ENCODE assay signal across 8 mouse cellular contexts in genomic region chr10:81356991-81357844, GRCm38 (mm10). TPM values are rescaled to one million over a fixed set of nuclear protein-coding genes. Genes with fewer than 3 reads are reported as not detected.
A peak's percentile ranks its signal among the peaks of the same experiment; 100 is the strongest.
DNase-seq lines count a peak whose midpoint lies in the region; ATAC-seq lines count a peak whose summit lies in the region.

Gene Mfsd12 (plus strand): TSS chr10:81357491.

- peak within 1 kb of the TSS; percentile 86 for H3K4me3 ChIP-seq in forebrain, embryonic 10.5 days
- H3K4me3 ChIP-seq in heart, embryonic 14.5 days (ENCODE audit: control insufficient read depth in 1 of 2, insufficient read depth in 1 of 2, low read depth in 1 of 2, low read length in 2 of 2) = peak within 1 kb of the TSS; percentile 87 to 92
- H3K4me3 ChIP-seq in liver, embryonic 13.5 days (replicated peaks) = peak within 1 kb of the TSS; percentile 87
- H3K4me3 ChIP-seq in stomach, embryonic 14.5 days (ENCODE audit: low read depth, low read length) = peak within 1 kb of the TSS; percentile 65

- no peaks in the 10 kb centered on the region for H3K9me3 ChIP-seq in forebrain, embryonic 10.5 days
- H3K9me3 ChIP-seq in heart, embryonic 14.5 days (ENCODE audit: control insufficient read depth, low read length) = no peaks in the 10 kb centered on the region
- no peaks in the 10 kb centered on the region for H3K9me3 ChIP-seq in liver, embryonic 13.5 days (replicated peaks)
- H3K9me3 ChIP-seq in stomach, embryonic 14.5 days (ENCODE audit: control insufficient read depth, low read depth, low read length) = no peaks in the 10 kb centered on the region

- peak within 1 kb of the TSS; percentile 98 for H3K4me2 ChIP-seq in heart, embryonic 14.5 days (ENCODE audit: low read length)
- H3K4me2 ChIP-seq in liver, embryonic 13.5 days = peak within 1 kb of the TSS; percentile 95
- H3K4me2 ChIP-seq in stomach, embryonic 14.5 days (replicated peaks; ENCODE audit: low read depth, low read length) = peak within 1 kb of the TSS; percentile 96

- peaks cover 14% of the 10 kb centered on the region for H3K36me3 ChIP-seq in forebrain, embryonic 10.5 days (replicated peaks)
- H3K36me3 ChIP-seq in heart, embryonic 14.5 days (ENCODE audit: control insufficient read depth, insufficient read depth, low read length) = peaks cover 19% of the 10 kb centered on the region
- peaks cover 26% of the 10 kb centered on the region for H3K36me3 ChIP-seq in liver, embryonic 13.5 days
- H3K36me3 ChIP-seq in stomach, embryonic 14.5 days (ENCODE audit: control insufficient read depth, insufficient read depth, low read length) = no peaks in the 10 kb centered on the region

- peaks cover 69% of the 10 kb centered on the region for H3K4me1 ChIP-seq in forebrain, embryonic 10.5 days
- H3K4me1 ChIP-seq in heart, embryonic 14.5 days (ENCODE audit: control insufficient read depth in 2 of 2, insufficient read depth in 2 of 2, low read length in 2 of 2) = peaks cover 9 to 45% of the 10 kb centered on the region in 2 experiments
- H3K4me1 ChIP-seq in liver, embryonic 13.5 days (replicated peaks) = peaks cover 85% of the 10 kb centered on the region
- peaks cover 11% of the 10 kb centered on the region for H3K4me1 ChIP-seq in stomach, embryonic 14.5 days (ENCODE audit: control insufficient read depth, insufficient read depth, low read length)

- H3K9ac ChIP-seq in heart, embryonic 14.5 days (ENCODE audit: low read length) = peak within 1 kb of the TSS; percentile 92
- peak within 1 kb of the TSS; percentile 99 for H3K9ac ChIP-seq in liver, embryonic 13.5 days
- peak within 1 kb of the TSS; percentile 62; the same call in 1 of the 2 replicates for H3K9ac ChIP-seq in stomach, embryonic 14.5 days (replicated peaks; ENCODE audit: low read depth, low read length)

- peak; percentile 96 for ATAC-seq in CD4-positive, CD25-positive, alpha-beta regulatory T cell, adult 4 months
- peak; percentile 82 for ATAC-seq in heart, embryonic 14.5 days (ENCODE audit: insufficient number of reproducible peaks, insufficient read depth, low FRiP score, low read depth)
- ATAC-seq in liver, embryonic 13.5 days (ENCODE audit: low read depth) = peak; percentile 82
- peak; percentile 76 for ATAC-seq in stomach, embryonic 14.5 days (ENCODE audit: insufficient number of reproducible peaks, insufficient read depth, low FRiP score, low read depth)

- DNase-seq in c-Kit-positive CD71-negative TER-119-negative erythroid progenitor cells, embryonic 14.5 days (ENCODE audit: low read depth) = peak; percentile 81
- peak; percentile 83 for DNase-seq in forebrain, embryonic 10.5 days (ENCODE audit: extremely low spot score, low spot score)
- DNase-seq in kidney, postnatal 14 days = peak; percentile 95
- peak; percentile 90 for DNase-seq in liver, embryonic 13.5 days
- peak; percentile 68 to 81 for DNase-seq in natural killer cell, adult 2 months (ENCODE audit: low spot score in 2 of 2)

- peaks cover 48% of the 10 kb centered on the region for H3K27me3 ChIP-seq in forebrain, embryonic 10.5 days (ENCODE audit: poor library complexity, severe bottlenecking)
- no peaks in the 10 kb centered on the region for H3K27me3 ChIP-seq in heart, embryonic 14.5 days (ENCODE audit: control insufficient read depth, insufficient read depth, low read length)
- H3K27me3 ChIP-seq in liver, embryonic 13.5 days = no peaks in the 10 kb centered on the region
- H3K27me3 ChIP-seq in stomach, embryonic 14.5 days (ENCODE audit: control insufficient read depth, insufficient read depth, low read length) = no peaks in the 10 kb centered on the region

- WGBS in forebrain, embryonic 10.5 days = 2% methylated on average over 78 of the region's 79 CpGs
- WGBS in heart, embryonic 14.5 days = 2% methylated on average over 77 of the region's 79 CpGs
- WGBS in liver, embryonic 13.5 days (ENCODE audit: insufficient replicate concordance) = 2% methylated on average over 79 of the region's 79 CpGs
- WGBS in stomach, embryonic 14.5 days = 2% methylated on average over 79 of the region's 79 CpGs

- peak within 1 kb of the TSS; percentile 84 for H3K27ac ChIP-seq in forebrain, embryonic 10.5 days
- H3K27ac ChIP-seq in heart, embryonic 14.5 days (replicated peaks in 1 of 2; ENCODE audit: control insufficient read depth in 1 of 2, insufficient read depth in 1 of 2, low read depth in 2 of 2, low read length in 2 of 2) = peak within 1 kb of the TSS in 1 of 2 experiments; percentile 63; a peak in 3 of 4 replicates
- H3K27ac ChIP-seq in liver, embryonic 13.5 days = peak within 1 kb of the TSS; percentile 98
- H3K27ac ChIP-seq in stomach, embryonic 14.5 days (ENCODE audit: low read length) = no peak within 1 kb of the TSS

RNA-seq across cellular contexts. Expression of gene Mfsd12, which starts in this region (rescaled TPM):
- polyA plus RNA-seq in CD4-positive, CD25-positive, alpha-beta regulatory T cell, adult 4 months (2017; shearing (Covaris generic)) = 1 to 10 TPM; 1.3 to 1.5 TPM
- polyA plus RNA-seq in forebrain, embryonic 10.5 days (2016; fragmentation: Nextera tagmentation; extraction: Ambion mirVana) = 6.7 and 7.5 TPM in 2 replicates
- polyA plus RNA-seq in heart, embryonic 14.5 days (2014; fragmentation: Nextera tagmentation; extraction: Ambion mirVana) = 3.7 and 6.5 TPM in 2 replicates
- 12.5 and 13.1 TPM in 2 replicates for polyA plus RNA-seq in liver, embryonic 13.5 days (2015; fragmentation: Nextera tagmentation; extraction: Ambion mirVana)
- 4.7 and 4.8 TPM in 2 replicates for polyA plus RNA-seq in stomach, embryonic 14.5 days (2014; fragmentation: Nextera tagmentation; extraction: Ambion mirVana)
